Mouse (Mus musculus): ENCODE data around the gene Zfp318.
A peak's percentile ranks its signal among the peaks of the same experiment; 100 is the strongest.

Zfp318 gene

DNA sequence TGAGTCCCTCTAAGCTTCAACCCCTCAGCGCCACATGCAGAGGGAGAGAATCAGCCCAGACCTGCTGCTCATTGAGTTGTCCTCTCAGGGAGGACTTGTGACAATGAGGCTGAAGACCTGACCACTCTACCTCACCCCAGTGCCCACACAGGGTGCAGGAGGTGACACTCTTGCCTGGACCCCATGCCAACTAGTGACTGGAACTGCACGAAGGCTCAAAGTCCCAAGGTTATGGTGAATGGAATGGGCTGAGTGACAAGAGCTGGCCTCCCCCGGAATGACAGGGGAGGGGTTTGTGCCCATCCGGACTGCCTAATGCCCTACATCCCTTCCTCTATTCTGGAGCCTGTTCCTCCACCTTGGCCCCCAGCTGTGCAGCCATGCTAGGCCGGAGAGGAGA, 69.2 kb downstream of the Zfp318 start:
- DNase-seq = no peak

GRCm38 (mm10) chr17:46453302-46453948, 69.9 kb downstream of the Zfp318 start:
- DNase-seq = no peak

GRCm38 (mm10) chr17:46453970-46454411, 70.5 kb downstream of the Zfp318 start:
- DNase-seq = no peak

- DNase-seq = no peak
Measured at GRCm38 (mm10) chr17:46454539-46454938, 71.0 kb downstream of the Zfp318 start.

DNA sequence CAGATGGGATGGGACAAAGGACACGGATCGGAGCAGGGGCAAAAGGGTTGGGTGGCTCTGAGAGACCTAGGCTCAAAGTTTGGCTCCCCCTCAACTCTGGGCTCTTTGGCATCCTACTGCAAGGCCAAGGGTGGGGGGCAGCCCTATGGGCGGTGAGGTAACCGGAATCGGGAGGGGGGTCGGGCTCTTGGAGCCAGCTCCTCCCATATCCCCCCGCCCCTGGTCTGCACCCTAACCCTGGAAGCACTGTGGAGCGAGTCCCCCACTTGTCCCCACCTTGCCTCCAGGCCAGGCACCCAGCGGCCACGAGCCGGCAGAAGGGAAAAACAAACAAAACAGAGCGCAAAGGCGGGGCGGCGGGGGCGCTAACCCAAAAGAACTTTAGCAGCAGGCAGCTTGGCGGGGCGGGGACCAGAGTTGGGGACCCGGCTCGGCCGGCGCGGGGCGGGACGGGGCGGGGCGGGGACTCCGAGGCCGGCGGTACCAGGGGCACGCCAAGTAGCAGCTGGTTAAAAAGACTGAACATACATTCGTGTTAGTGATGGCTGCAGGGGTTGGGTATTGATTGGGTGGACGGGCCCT, 71.7 kb downstream of the Zfp318 start:
- DNase-seq = peak in 1 of 2 experiments; percentile 56

DNA sequence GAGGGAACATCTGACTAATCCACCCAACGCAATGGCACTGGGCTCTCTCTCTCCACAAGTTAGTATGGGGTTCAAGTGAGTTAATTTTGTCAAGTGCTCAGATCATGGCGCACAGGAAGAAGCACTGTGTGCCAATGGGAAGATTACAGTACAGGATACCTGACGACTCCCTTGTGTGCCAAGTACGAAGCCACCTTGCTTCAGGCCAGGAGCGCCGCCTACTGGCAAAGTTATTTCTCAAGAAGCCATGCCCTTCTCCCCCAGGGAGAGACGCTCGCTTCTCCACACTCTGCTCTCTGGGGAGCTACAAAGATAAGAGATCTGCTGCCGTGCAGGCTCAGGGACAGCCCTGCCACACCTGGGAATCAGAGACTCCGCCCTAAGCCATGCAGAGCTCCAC, 74.3 kb downstream of the Zfp318 start:
- DNase-seq = peak; percentile 46 to 73

GRCm38 (mm10) chr17:46458439-46458838, 74.9 kb downstream of the Zfp318 start:
- no peak for DNase-seq

GRCm38 (mm10) chr17:46460673-46461072, 77.1 kb downstream of the Zfp318 start:
- no peak for DNase-seq

GRCm38 (mm10) chr17:46461347-46461746, 77.8 kb downstream of the Zfp318 start:
- DNase-seq = no peak

DNA sequence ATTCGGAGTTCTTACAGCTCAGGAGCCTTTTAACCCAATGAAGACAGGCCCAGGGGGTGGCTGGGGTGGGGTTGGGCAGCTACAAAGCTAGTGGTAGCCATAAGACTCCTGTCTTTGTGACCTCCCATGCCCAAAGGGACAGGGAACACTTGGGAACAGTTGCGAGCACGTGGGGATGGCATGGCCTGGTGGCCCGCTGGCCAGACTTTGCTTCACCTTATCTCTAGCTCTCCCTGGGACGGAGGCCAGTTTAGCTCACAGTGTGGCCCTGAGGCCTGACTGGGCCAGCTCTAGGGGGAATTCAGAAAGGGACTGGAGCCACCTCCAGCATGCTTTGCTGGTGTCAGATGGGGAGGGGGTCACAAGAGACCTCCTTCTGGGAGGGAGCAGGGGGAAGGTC, 78.7 kb downstream of the Zfp318 start:
- DNase-seq = no peak

DNA sequence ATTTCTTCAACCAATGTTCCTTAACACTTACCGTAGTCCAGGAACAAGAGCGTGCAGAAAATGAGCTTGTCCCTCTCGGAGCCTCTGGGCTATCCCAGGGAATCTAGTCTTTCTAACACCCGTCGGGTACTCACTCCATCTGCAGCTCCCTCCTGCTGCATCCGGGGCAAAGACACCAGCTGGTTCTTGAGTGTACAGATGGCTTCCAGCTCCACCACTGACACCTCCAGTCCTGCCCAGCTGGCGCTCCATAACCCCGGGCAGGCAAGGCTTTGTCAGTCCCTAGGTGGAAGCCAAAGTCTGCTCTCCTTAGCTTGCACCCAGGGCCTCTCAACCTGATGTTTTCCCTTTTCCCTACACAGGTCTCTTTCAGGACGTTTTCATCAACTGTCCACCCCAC, 84.3 kb downstream of the Zfp318 start:
- peak; percentile 57 to 71 for DNase-seq
